Mouse (Mus musculus): ENCODE results near the gene Zfp106. TPM values are rescaled to one million over a fixed set of nuclear protein-coding genes. Genes with fewer than 3 reads are reported as not detected.

Gene Zfp106
- polyA plus RNA-seq, 1 experiment from 2014 or later = 75.0 TPM

DNA sequence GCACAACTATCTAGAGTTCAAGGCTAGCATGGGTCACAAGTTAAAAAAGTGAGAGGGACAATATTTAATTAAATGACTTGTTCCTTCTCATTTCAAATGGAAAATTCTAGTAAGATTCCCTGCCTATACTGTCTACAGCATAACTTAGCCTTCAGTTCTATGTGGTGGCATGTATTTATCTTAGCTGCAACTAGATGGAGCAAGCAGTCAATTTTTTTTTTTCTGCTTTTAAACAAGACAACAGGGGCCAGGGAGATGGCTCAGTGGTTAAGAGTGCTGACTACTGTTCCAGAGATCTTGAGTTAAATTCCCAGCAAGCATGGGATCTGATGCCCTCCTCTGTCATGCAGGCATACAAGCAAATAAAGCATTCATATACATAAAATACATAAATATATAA is 34.1 kb downstream of the Zfp106 start:
- H3K9ac ChIP-seq (ENCODE audit: low read depth, low read length) = no peak overlapping the region
- no peak overlapping the region for H3K4me3 ChIP-seq (ENCODE audit: low read depth, low read length)
- H3K27ac ChIP-seq (ENCODE audit: low read depth, low read length) = no peak overlapping the region
- ATAC-seq (replicated peaks; ENCODE audit: low FRiP score) (no peak), DNase-seq (ENCODE audit: low spot score) (no peak)
- H3K36me3 ChIP-seq (ENCODE audit: control insufficient read depth, insufficient read depth, low read length) = peaks cover 45% of the 10 kb centered on the region
- H3K9me3 ChIP-seq (ENCODE audit: control insufficient read depth, low read length) = no peaks in the 10 kb centered on the region
- no peak overlapping the region for H3K4me2 ChIP-seq
- H3K4me1 ChIP-seq (replicated peaks; ENCODE audit: control insufficient read depth, insufficient read depth, low read length) = peaks cover 4% of the 10 kb centered on the region; the same call in 1 of the 2 replicates
- no peaks in the 10 kb centered on the region for H3K27me3 ChIP-seq (replicated peaks; ENCODE audit: control insufficient read depth, insufficient read depth, low read length)

DNA sequence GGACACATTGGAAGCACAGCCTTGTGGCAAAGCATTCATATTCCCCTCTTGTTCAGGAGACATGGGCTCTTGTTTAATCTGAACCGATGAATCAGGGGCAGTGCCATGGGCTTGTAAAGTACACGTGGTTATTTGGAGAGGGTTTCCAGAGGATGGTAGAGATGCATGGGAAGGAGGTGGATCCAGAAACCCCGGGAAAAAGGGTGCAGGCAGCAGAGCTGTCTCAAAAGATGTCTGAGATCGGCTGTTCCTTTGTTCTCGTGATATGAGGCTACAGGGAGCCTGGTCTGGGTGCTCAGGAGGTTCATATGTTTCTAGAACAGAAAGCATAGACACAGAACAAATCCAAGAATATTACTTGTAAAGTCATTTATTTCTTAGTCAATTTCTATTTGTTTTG is 36.9 kb downstream of the Zfp106 start:
- DNase-seq (ENCODE audit: low spot score) = no peak
- H3K27me3 ChIP-seq (replicated peaks; ENCODE audit: control insufficient read depth, insufficient read depth, low read length) = no peaks in the 10 kb centered on the region
- 87% methylated on average over 5 of the region's 5 CpGs for WGBS
- H3K27ac ChIP-seq (ENCODE audit: low read depth, low read length) = no peak overlapping the region
- no peak for ATAC-seq (replicated peaks; ENCODE audit: low FRiP score)
- peaks cover 4% of the 10 kb centered on the region; the same call in 1 of the 2 replicates for H3K4me1 ChIP-seq (replicated peaks; ENCODE audit: control insufficient read depth, insufficient read depth, low read length)
- no peak overlapping the region for H3K9ac ChIP-seq (ENCODE audit: low read depth, low read length)
- H3K9me3 ChIP-seq (ENCODE audit: control insufficient read depth, low read length) = no peaks in the 10 kb centered on the region
- peaks cover 46% of the 10 kb centered on the region for H3K36me3 ChIP-seq (ENCODE audit: control insufficient read depth, insufficient read depth, low read length)
- H3K4me3 ChIP-seq (ENCODE audit: low read depth, low read length) = no peak overlapping the region
- H3K4me2 ChIP-seq = no peak overlapping the region

DNA sequence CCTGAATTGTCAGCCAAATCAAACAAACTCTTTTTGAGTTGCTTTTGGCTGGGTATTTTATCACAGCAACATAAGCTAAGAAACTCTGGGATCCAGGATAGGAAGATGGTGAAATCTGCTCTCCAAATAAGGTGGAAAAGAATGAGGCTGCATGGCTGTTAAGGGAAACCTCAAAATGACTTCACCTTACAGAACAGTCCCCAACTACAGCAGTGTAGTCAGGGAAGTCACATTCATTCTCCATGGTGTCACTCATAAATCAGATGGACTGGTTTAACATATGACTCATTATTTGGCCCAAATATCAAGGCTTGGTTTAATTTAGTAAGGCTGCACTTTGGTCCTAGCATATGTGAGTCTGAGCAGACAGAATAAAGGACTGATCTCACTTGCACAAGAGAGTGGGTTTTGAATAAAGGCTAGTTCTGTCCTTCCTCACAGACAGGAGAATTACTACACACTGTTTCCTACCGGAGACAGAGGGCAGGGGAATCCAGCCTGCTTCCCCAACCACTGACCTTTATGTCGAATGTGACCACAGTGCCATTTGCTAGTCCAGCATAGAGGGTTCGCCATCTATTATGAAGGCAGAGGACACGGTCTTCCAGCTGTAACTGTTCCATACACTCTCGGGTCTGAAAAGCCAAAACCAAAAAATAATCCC is 45.0 kb downstream of the Zfp106 start:
- Histone ChIP-seq H3K27ac (ENCODE audit: low read depth, low read length) (no peak overlapping the region), H3K36me3 (ENCODE audit: control insufficient read depth, insufficient read depth, low read length) (peaks cover 54% of the 10 kb centered on the region), H3K9me3 (ENCODE audit: control insufficient read depth, low read length) (no peaks in the 10 kb centered on the region), H3K4me1 (replicated peaks; ENCODE audit: control insufficient read depth, insufficient read depth, low read length) (no peaks in the 10 kb centered on the region), H3K9ac (ENCODE audit: low read depth, low read length) (no peak overlapping the region), H3K27me3 (replicated peaks; ENCODE audit: control insufficient read depth, insufficient read depth, low read length) (no peaks in the 10 kb centered on the region), H3K4me3 (ENCODE audit: low read depth, low read length) (no peak overlapping the region), H3K4me2 (no peak overlapping the region)
- 89% methylated on average over 5 of the region's 5 CpGs for WGBS
- ATAC-seq (replicated peaks; ENCODE audit: low FRiP score) (no peak), DNase-seq (ENCODE audit: low spot score) (no peak)

DNA sequence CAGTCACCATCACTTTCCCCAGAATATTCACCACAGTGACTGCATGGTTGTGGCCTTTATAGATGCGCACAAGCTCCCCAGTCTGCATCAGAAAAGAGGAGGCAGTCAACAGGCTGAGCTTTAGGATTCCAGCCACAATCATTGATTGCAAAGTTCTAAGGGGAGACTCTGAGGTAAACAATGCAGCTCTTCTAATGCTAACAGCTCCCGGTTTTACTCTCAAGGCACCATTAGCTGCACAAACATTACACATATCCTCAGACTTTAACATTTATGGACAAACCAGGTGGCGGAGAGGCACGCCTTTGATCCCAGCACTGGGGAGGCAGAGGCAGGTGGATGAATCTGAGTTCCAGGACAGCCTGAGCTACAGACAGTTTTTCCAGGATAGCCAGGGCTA is 49.5 kb downstream of the Zfp106 start:
- Histone ChIP-seq H3K4me3 (ENCODE audit: low read depth, low read length) (no peak overlapping the region), H3K36me3 (ENCODE audit: control insufficient read depth, insufficient read depth, low read length) (peaks cover 58% of the 10 kb centered on the region), H3K27me3 (replicated peaks; ENCODE audit: control insufficient read depth, insufficient read depth, low read length) (no peaks in the 10 kb centered on the region), H3K9ac (ENCODE audit: low read depth, low read length) (no peak overlapping the region), H3K9me3 (ENCODE audit: control insufficient read depth, low read length) (no peaks in the 10 kb centered on the region), H3K27ac (ENCODE audit: low read depth, low read length) (no peak overlapping the region), H3K4me1 (replicated peaks; ENCODE audit: control insufficient read depth, insufficient read depth, low read length) (no peaks in the 10 kb centered on the region), H3K4me2 (no peak overlapping the region)
- WGBS = 94% methylated on average over 4 of the region's 4 CpGs
- ATAC-seq (replicated peaks; ENCODE audit: low FRiP score) = no peak
- no peak for DNase-seq (ENCODE audit: low spot score)

DNA sequence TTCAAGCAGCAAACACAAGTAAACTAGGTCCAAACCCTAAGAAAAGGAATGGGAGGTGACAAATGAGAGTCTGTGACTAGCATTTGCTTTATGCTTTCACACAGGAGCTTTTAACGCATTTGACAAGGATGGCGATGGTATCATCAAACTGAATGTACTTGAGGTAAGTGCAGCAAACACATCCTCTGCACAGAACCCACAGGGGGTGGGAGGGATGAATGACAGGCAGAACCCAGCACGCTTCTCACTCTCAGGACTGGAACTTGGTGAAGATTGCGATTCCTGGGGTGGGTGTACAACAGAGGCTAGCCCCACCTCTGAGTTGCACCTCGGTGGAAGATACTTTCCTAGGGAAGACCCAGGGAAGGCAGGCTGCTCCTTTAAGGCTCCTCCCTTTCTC is 59.7 kb downstream of the Zfp106 start:
- Histone ChIP-seq H3K4me2 (no peak overlapping the region), H3K4me3 (ENCODE audit: low read depth, low read length) (no peak overlapping the region), H3K9ac (ENCODE audit: low read depth, low read length) (no peak overlapping the region), H3K36me3 (ENCODE audit: control insufficient read depth, insufficient read depth, low read length) (peaks cover 10% of the 10 kb centered on the region), H3K27ac (ENCODE audit: low read depth, low read length) (no peak overlapping the region), H3K9me3 (ENCODE audit: control insufficient read depth, low read length) (no peaks in the 10 kb centered on the region), H3K4me1 (replicated peaks; ENCODE audit: control insufficient read depth, insufficient read depth, low read length) (peaks cover 15% of the 10 kb centered on the region), H3K27me3 (replicated peaks; ENCODE audit: control insufficient read depth, insufficient read depth, low read length) (no peaks in the 10 kb centered on the region)
- ATAC-seq (replicated peaks; ENCODE audit: low FRiP score) = no peak
- WGBS = 70% methylated on average over 5 of the region's 5 CpGs
- DNase-seq (ENCODE audit: low spot score) = no peak

DNA sequence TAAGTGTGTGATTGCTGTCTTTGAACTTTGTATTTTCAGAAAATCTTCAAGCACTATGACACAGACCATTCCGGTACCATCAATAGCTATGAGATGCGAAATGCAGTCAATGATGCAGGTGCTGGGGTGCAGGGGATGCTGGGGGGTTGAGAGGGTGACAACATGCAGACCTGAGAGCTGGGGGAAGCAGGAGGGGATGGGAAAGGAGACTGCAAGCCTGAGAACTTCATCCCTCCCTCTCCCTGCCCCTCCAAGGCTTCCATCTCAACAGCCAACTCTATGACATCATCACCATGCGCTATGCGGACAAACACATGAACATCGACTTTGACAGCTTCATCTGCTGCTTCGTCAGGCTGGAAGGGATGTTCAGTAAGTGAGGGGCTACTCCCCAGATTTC is 60.5 kb downstream of the Zfp106 start:
- H3K27me3 ChIP-seq (replicated peaks; ENCODE audit: control insufficient read depth, insufficient read depth, low read length) = no peaks in the 10 kb centered on the region
- peaks cover 15% of the 10 kb centered on the region for H3K4me1 ChIP-seq (replicated peaks; ENCODE audit: control insufficient read depth, insufficient read depth, low read length)
- no peak overlapping the region for H3K9ac ChIP-seq (ENCODE audit: low read depth, low read length)
- no peaks in the 10 kb centered on the region for H3K9me3 ChIP-seq (ENCODE audit: control insufficient read depth, low read length)
- peaks cover 10% of the 10 kb centered on the region for H3K36me3 ChIP-seq (ENCODE audit: control insufficient read depth, insufficient read depth, low read length)
- H3K27ac ChIP-seq (ENCODE audit: low read depth, low read length) = no peak overlapping the region
- DNase-seq (ENCODE audit: low spot score) = no peak
- H3K4me2 ChIP-seq = no peak overlapping the region
- 88% methylated on average over 6 of the region's 6 CpGs for WGBS
- no peak overlapping the region for H3K4me3 ChIP-seq (ENCODE audit: low read depth, low read length)
- ATAC-seq (replicated peaks; ENCODE audit: low FRiP score) = no peak

DNA sequence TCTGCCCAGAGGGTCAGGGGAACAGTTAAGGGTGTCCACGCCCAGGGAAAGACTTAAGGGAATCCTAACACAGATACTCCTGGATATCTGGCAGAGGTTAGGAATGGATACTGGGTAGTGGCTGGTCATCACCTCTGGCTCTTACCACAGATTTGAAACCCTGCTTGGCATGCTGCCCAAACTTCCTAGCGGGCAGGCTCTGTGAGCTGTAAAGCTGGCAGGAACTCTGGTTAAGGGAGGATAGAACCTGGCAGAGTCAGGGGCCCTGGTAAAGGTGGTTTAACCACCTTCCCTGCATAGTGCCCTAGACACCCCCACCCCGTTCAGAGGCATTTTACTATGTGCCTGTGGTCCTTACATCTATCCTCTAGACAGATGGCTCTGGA is 61.0 kb downstream of the Zfp106 start:
- H3K36me3 ChIP-seq (ENCODE audit: control insufficient read depth, insufficient read depth, low read length) = peaks cover 10% of the 10 kb centered on the region
- no peak overlapping the region for H3K4me2 ChIP-seq
- H3K27ac ChIP-seq (ENCODE audit: low read depth, low read length) = no peak overlapping the region
- no peak overlapping the region for H3K4me3 ChIP-seq (ENCODE audit: low read depth, low read length)
- no peaks in the 10 kb centered on the region for H3K9me3 ChIP-seq (ENCODE audit: control insufficient read depth, low read length)
- 72% methylated on average over 3 of the region's 3 CpGs for WGBS
- no peaks in the 10 kb centered on the region for H3K27me3 ChIP-seq (replicated peaks; ENCODE audit: control insufficient read depth, insufficient read depth, low read length)
- H3K4me1 ChIP-seq (replicated peaks; ENCODE audit: control insufficient read depth, insufficient read depth, low read length) = peaks cover 15% of the 10 kb centered on the region
- no peak overlapping the region for H3K9ac ChIP-seq (ENCODE audit: low read depth, low read length)
- ATAC-seq (replicated peaks; ENCODE audit: low FRiP score) (no peak), DNase-seq (ENCODE audit: low spot score) (no peak)

DNA sequence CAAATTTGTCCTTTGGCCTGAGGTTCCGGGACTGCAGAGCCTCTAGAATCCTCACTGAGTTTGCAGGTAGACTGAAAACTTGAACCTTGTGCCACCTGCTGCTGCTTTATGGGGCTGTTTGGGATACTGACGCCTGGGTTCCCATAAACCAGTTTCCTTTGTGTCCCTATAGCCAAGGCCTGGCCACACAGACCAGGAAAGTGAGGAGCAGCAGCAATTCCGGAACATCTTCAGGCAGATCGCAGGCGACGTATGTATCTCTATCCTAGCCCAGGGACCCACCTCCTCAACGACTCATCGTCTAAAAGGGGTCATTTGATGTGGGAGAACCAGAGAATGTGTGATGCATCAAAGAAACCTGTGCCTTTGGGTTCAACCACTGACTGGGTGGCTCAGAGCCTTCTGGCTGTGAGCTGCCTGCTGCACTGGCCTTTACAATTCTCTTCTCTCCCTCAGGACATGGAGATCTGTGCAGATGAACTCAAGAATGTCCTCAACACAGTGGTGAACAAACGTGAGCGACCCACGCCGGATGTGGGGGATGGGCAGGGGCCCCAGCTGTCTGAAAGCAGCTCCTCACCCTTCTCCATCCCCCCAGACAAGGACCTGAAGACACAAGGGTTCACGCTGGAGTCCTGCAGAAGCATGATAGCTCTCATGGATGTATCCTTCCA is 61.6 kb downstream of the Zfp106 start:
- H3K9me3 ChIP-seq (ENCODE audit: control insufficient read depth, low read length) = no peaks in the 10 kb centered on the region
- DNase-seq (ENCODE audit: low spot score) (no peak), ATAC-seq (replicated peaks; ENCODE audit: low FRiP score) (no peak)
- H3K4me2 ChIP-seq = no peak overlapping the region
- peaks cover 15% of the 10 kb centered on the region for H3K4me1 ChIP-seq (replicated peaks; ENCODE audit: control insufficient read depth, insufficient read depth, low read length)
- no peak overlapping the region for H3K4me3 ChIP-seq (ENCODE audit: low read depth, low read length)
- H3K27ac ChIP-seq (ENCODE audit: low read depth, low read length) = no peak overlapping the region
- no peak overlapping the region for H3K9ac ChIP-seq (ENCODE audit: low read depth, low read length)
- no peaks in the 10 kb centered on the region for H3K27me3 ChIP-seq (replicated peaks; ENCODE audit: control insufficient read depth, insufficient read depth, low read length)
- 57% methylated on average over 13 of the region's 13 CpGs for WGBS
- peaks cover 10% of the 10 kb centered on the region for H3K36me3 ChIP-seq (ENCODE audit: control insufficient read depth, insufficient read depth, low read length)

Measured in liver, embryonic 11.5 days (tissue).